ENCODE assay signal across 16 mouse cellular contexts in genomic region chr6:17730122-17730521, GRCm38 (mm10). TPM values are rescaled to one million over a fixed set of nuclear protein-coding genes. Genes with fewer than 3 reads are reported as not detected.
A peak's percentile ranks its signal among the peaks of the same experiment; 100 is the strongest.
DNase-seq lines count a peak whose midpoint lies in the region; ATAC-seq and TF ChIP-seq lines count a peak whose summit lies in the region.
"Had no signal": no experiment of that assay in that cellular context is flagged by ENCODE, and none has a peak within 500 bp of the region (broad histone marks: within the 10 kb centered on the region; RNA-seq: fewer than 3 reads in every experiment).

No protein-coding gene starts in this region.

- no peak overlapping the region for H3K27ac ChIP-seq in lung, embryonic 14.5 days (ENCODE audit: low read depth)
- H3K27ac ChIP-seq: heart, embryonic 13.5 days; midbrain, embryonic 13.5 days had no signal

- no peaks in the 10 kb centered on the region for H3K9me3 ChIP-seq in lung, embryonic 14.5 days (ENCODE audit: low read depth, low read length)
- H3K9me3 ChIP-seq: G1E; heart, embryonic 13.5 days; midbrain, embryonic 13.5 days had no signal

- TF ChIP-seq CTCF in lung, embryonic 14.5 days (IDR thresholded peaks at IDR 0.05; ENCODE audit: low read depth), result no peak

- DNase-seq in lung, embryonic 14.5 days, result peak; percentile 75
- no peak for DNase-seq in lung, postnatal 25 days (ENCODE audit: low spot score)
- DNase-seq in frontal cortex, postnatal 36 days (ENCODE audit: low spot score in 2 of 2), result peak; percentile 49 to 75
- peak; percentile 68 to 74 for DNase-seq in layer of hippocampus, postnatal 36 days
- peak; percentile 42 for DNase-seq in right cerebral cortex, postnatal 25 days
- no peak for DNase-seq in spleen, postnatal 10 days (ENCODE audit: low spot score in 2 of 2)
- no peak for DNase-seq in spleen, adult 12 weeks (ENCODE audit: low spot score)
- DNase-seq: adrenal gland, postnatal 25 days; cerebellum, postnatal 25 days; kidney, adult 11 months; kidney, postnatal 36 days; lung, postnatal 14 days; thymus, adult 18-20 months had no signal

- no peak overlapping the region for H3K9ac ChIP-seq in lung, embryonic 14.5 days
- H3K9ac ChIP-seq: heart, embryonic 13.5 days; midbrain, embryonic 13.5 days had no signal

- H3K4me3 ChIP-seq in lung, embryonic 14.5 days (ENCODE audit: low read depth, low read length), result no peak overlapping the region
- H3K4me3 ChIP-seq: heart, embryonic 13.5 days; midbrain, embryonic 13.5 days had no signal

- H3K4me1 ChIP-seq in lung, embryonic 14.5 days (ENCODE audit: insufficient read depth), result peaks cover 13% of the 10 kb centered on the region; the same call in 1 of the 2 replicates
- H3K4me1 ChIP-seq: midbrain, embryonic 13.5 days had no signal

- H3K36me3 ChIP-seq in lung, embryonic 14.5 days (ENCODE audit: insufficient read depth), result no peaks in the 10 kb centered on the region
- H3K36me3 ChIP-seq: heart, embryonic 13.5 days; midbrain, embryonic 13.5 days had no signal

- WGBS in lung, embryonic 14.5 days, result 53% methylated on average over 6 of the region's 6 CpGs

- ATAC-seq in lung, embryonic 14.5 days (ENCODE audit: insufficient read depth), result peak; percentile 78; the same call in 1 of the 2 replicates
- ATAC-seq: midbrain, embryonic 13.5 days had no signal

- no peak overlapping the region for H3K4me2 ChIP-seq in lung, embryonic 14.5 days
- H3K4me2 ChIP-seq: heart, embryonic 13.5 days; midbrain, embryonic 13.5 days had no signal

- H3K27me3 ChIP-seq in lung, embryonic 14.5 days (ENCODE audit: insufficient read depth, low read length), result no peaks in the 10 kb centered on the region
- H3K27me3 ChIP-seq: heart, embryonic 13.5 days; midbrain, embryonic 13.5 days had no signal

RNA-seq across cellular contexts. Expression of gene St7, which starts 37.4 kb away (rescaled TPM):
- polyA plus RNA-seq in lung, embryonic 14.5 days (2014; fragmentation: Nextera tagmentation; extraction: Ambion mirVana), result 44.0 and 48.7 TPM in 2 replicates
- 10 to 100 TPM; 48.0 to 52.5 TPM for total RNA-seq in layer of hippocampus, postnatal 36 days (2021)

Comparison
In these comparisons a context has a peak if more than half of its experiments do, and no peak if none do; other contexts are left out.
1. DNase-seq: peak in lung, embryonic 14.5 days (single experiment), frontal cortex, postnatal 36 days (2 of 2), layer of hippocampus, postnatal 36 days (2 of 2) and right cerebral cortex, postnatal 25 days (single experiment); none in lung, postnatal 25 days (single experiment), spleen, postnatal 10 days (0 of 2) and spleen, adult 12 weeks (single experiment).